Mouse (Mus musculus): ENCODE data around the gene Lama1.

GRCm38 (mm10) chr17:67710377-67710781 lies 13.3 kb downstream of the Lama1 start:
- TF ChIP-seq CTCF (IDR thresholded peaks at IDR 0.05; ENCODE audit: low read depth, low read length) (no peak), POLR2A (IDR thresholded peaks at IDR 0.05; ENCODE audit: insufficient read depth, low read length) (no peak)
